Mouse (Mus musculus) cortical plate, adult 2 months (tissue): ENCODE measurements at regions not wholly inside any gene's neighbourhood (a gene's known extent, or its start where the extent isn't known, plus 50 kb on each side); places are given as distances from the start of the nearest gene placed in this dataset.

Source experiments
- H3K27ac ChIP-seq: fragments of 200-500 bp; 2 replicates; pipeline ENCODE4 v1.5.1; 2012; ENCODE audit warnings: low read length, control low read depth, inconsistent platforms; ENCODE audit not compliant: insufficient read depth
- H3K4me1 ChIP-seq: fragments of 200-500 bp; 2 replicates; pipeline ENCODE4 v1.6.1; 2011; ENCODE audit warnings: low read length; ENCODE audit not compliant: control insufficient read depth, insufficient read depth
- H3K4me3 ChIP-seq: fragments of 200-500 bp; 2 replicates; pipeline ENCODE4 v1.5.1; 2011; ENCODE audit warnings: mild to moderate bottlenecking, low read length, control low read depth; ENCODE audit not compliant: insufficient read depth
- CTCF ChIP-seq: fragments of 200-500 bp; IDR thresholded peaks from 2 replicates; pipeline ENCODE4 v1.5.1; 2011; ENCODE audit warnings: mild to moderate bottlenecking, control low read depth, low read length; ENCODE audit not compliant: insufficient read depth; ENCODE audit errors: extremely low read depth
- POLR2A ChIP-seq: fragments of 200-500 bp; IDR thresholded peaks from 2 replicates; pipeline ENCODE4 v1.6.1; 2011; ENCODE audit warnings: mild to moderate bottlenecking, low read length, control low read depth; ENCODE audit not compliant: insufficient read depth; ENCODE audit errors: extremely low read depth

GRCm38 (mm10) chr3:137728689-137729088, 57.4 kb downstream of the Gm21962 start:
- H3K27ac ChIP-seq, result no peak overlapping the region
- H3K4me1 ChIP-seq, result no peaks in the 10 kb centered on the region; the same call in 1 of the 2 replicates
- H3K4me3 ChIP-seq, result no peak overlapping the region
- TF ChIP-seq POLR2A, result no peak
- no peak for TF ChIP-seq CTCF

GRCm38 (mm10) chr3:137729421-137729820, 58.1 kb downstream of the Gm21962 start:
- Histone ChIP-seq H3K4me3 (no peak overlapping the region), H3K27ac (no peak overlapping the region), H3K4me1 (no peaks in the 10 kb centered on the region; the same call in 1 of the 2 replicates)
- TF ChIP-seq POLR2A, result no peak
- TF ChIP-seq CTCF, result no peak

- Histone ChIP-seq H3K27ac (no peak overlapping the region), H3K4me3 (no peak overlapping the region), H3K4me1 (0 out of 2 replicates have a peak, but pooled peaks cover 1% of the 10 kb centered on the region)
- TF ChIP-seq POLR2A, result no peak
- TF ChIP-seq CTCF, result no peak
These were observed 66.0 kb downstream of the Gm21962 start for GRCm38 (mm10) chr3:137737222-137737800.

GRCm38 (mm10) chr3:137741528-137741927, 70.2 kb downstream of the Gm21962 start:
- Histone ChIP-seq H3K4me3 (no peak overlapping the region), H3K27ac (no peak overlapping the region), H3K4me1 (0 out of 2 replicates have a peak, but pooled peaks cover 1% of the 10 kb centered on the region)
- TF ChIP-seq POLR2A (no peak), CTCF (no peak)

DNA sequence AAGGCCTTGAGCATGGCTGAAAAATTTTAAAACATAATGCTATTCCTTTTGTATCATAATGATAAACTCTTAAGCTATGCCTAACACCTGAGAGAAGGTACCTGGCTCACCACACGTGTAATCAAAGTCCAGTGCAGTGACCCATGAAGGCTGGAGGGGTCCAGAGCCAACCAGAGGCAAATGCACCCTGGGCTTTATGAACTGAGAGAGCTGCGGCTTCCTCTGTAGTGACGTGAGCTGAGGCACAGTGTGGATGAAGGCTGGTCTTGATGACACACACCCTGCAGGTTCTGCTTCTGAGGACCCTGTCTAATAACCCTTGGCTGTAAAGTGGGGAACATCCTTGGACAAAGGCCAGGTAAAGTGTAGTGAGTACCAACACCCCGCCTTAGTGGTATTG, 70.8 kb downstream of the Gm21962 start:
- Histone ChIP-seq H3K4me3 (no peak overlapping the region), H3K27ac (no peak overlapping the region), H3K4me1 (0 out of 2 replicates have a peak, but pooled peaks cover 1% of the 10 kb centered on the region)
- no peak for TF ChIP-seq POLR2A
- TF ChIP-seq CTCF, result no peak

GRCm38 (mm10) chr3:137751732-137752260, 80.5 kb downstream of the Gm21962 start:
- no peak overlapping the region for H3K27ac ChIP-seq
- peaks cover 1% of the 10 kb centered on the region; the same call in 1 of the 2 replicates for H3K4me1 ChIP-seq
- H3K4me3 ChIP-seq, result no peak overlapping the region
- TF ChIP-seq POLR2A (no peak), CTCF (no peak)

- Histone ChIP-seq H3K27ac (no peak overlapping the region), H3K4me3 (0 out of 2 replicates have a peak overlapping the region, but pooled peaks have one; percentile 1), H3K4me1 (peaks cover 1% of the 10 kb centered on the region; the same call in 1 of the 2 replicates)
- no peak for TF ChIP-seq POLR2A
- peak; percentile 77 for TF ChIP-seq CTCF
These were observed 81.3 kb downstream of the Gm21962 start for GRCm38 (mm10) chr3:137752447-137753256.

DNA sequence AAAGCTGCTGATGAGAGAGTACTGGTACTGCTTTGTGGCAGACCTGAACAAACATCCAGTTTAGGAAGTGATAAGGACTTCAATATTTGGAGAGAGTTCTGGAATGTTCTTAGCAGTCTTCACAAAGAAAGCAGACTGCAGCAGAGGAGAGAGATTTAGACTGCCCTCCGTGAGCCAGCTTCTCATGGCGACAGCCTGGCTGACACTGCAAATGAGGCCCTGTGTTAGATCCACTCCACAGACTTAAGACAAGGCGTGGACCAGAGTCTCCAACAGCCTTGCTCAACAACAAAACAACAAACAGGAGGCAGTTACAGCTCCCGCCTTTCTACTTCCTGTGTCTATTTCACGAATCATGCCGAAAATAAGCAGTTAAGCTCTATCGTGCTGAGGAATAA, 81.9 kb downstream of the Gm21962 start:
- H3K27ac ChIP-seq, result no peak overlapping the region
- peaks cover 1% of the 10 kb centered on the region; the same call in 1 of the 2 replicates for H3K4me1 ChIP-seq
- H3K4me3 ChIP-seq, result no peak overlapping the region
- TF ChIP-seq CTCF (no peak), POLR2A (no peak)

- Histone ChIP-seq H3K4me3 (no peak overlapping the region), H3K4me1 (peaks cover 1% of the 10 kb centered on the region; the same call in 1 of the 2 replicates), H3K27ac (no peak overlapping the region)
- TF ChIP-seq POLR2A, result no peak
- TF ChIP-seq CTCF, result no peak
These were observed 84.1 kb downstream of the Gm21962 start for GRCm38 (mm10) chr3:137755391-137755790.
